Mouse (Mus musculus) bone marrow, adult 2 months (tissue): ENCODE measurements at regions not wholly inside any gene's neighbourhood (a gene's known extent, or its start where the extent isn't known, plus 50 kb on each side); places are given as distances from the start of the nearest gene placed in this dataset.

Experiments used
- H3K27ac ChIP-seq: fragments of 200-500 bp; 2 replicates; pipeline ENCODE4 v1.5.1; 2012; ENCODE audit warnings: low read depth, mild to moderate bottlenecking, control low read depth, inconsistent platforms, low read length; ENCODE audit not compliant: control insufficient read depth, poor library complexity, insufficient read depth
- H3K4me1 ChIP-seq: fragments of 200-500 bp; 2 replicates; pipeline ENCODE4 v1.6.1; 2011; ENCODE audit warnings: low read length; ENCODE audit not compliant: control insufficient read depth, insufficient read depth
- H3K4me3 ChIP-seq: fragments of 200-500 bp; replicated peaks from 2 replicates; pipeline ENCODE3; 2011; ENCODE audit warnings: mild to moderate bottlenecking, low read depth, low read length, control low read depth; ENCODE audit not compliant: control insufficient read depth
- CTCF ChIP-seq: fragments of 200-500 bp; IDR thresholded peaks from 2 replicates; pipeline ENCODE4 v1.5.1; 2011; ENCODE audit warnings: low read length, control low read depth; ENCODE audit not compliant: control insufficient read depth, insufficient read depth
- POLR2A ChIP-seq: fragments of 200-500 bp; IDR thresholded peaks from 2 replicates; pipeline ENCODE4 v1.6.1; 2011; ENCODE audit warnings: low read depth, mild to moderate bottlenecking, control low read depth, low read length, borderline replicate concordance; ENCODE audit not compliant: control insufficient read depth
- WGBS: fragments of 180-500 bp; shearing (Covaris S2); methylation state at CpG from one replicate; pipeline ENCODE4 v1.1.7; 2018; 5-methylcytosine and 5-hydroxymethylcytosine counted together

- H3K4me3 ChIP-seq = no peak overlapping the region
- no peaks in the 10 kb centered on the region for H3K4me1 ChIP-seq
- no peak overlapping the region for H3K27ac ChIP-seq
- 77% methylated on average over 15 of the region's 15 CpGs for WGBS
- TF ChIP-seq CTCF (no peak), POLR2A (no peak)
These were observed 225.1 kb upstream of the Klf4 start for GRCm38 (mm10) chr4:55757148-55757927.

DNA sequence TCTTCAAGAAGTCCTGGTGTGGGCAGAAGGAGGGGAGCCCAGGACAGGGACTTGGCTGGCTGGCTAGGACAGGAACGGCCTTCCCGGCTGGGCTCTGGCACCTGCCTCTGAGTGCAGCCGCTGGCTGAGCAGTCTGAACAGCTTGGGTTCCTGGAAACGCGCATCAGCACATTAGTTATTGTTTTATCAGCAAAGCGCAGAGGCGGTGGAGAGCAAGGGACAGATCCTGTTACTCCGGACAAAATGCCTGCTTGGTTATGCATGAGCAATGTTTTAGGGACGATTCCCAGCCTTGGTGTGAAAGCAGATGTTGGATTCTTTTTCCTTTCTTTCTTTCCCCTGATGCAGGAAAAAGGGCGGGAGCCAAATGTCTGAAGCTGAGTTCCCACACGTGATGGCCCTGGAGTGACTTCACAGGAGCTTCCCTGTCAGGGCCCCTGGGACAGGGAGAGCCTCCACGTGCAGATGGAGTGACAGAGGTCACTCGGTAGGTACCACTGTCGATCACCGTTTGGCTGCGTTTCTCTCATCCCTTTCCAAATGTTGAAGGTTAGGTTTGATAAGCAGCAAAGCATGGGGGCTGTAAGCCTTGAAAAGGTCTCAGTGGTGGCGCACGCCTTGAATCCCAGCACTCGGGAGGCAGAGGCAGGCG, 217.8 kb upstream of the Klf4 start:
- H3K4me3 ChIP-seq = no peak overlapping the region
- WGBS = 82% methylated on average over 20 of the region's 20 CpGs
- H3K27ac ChIP-seq = no peak overlapping the region
- TF ChIP-seq POLR2A (no peak), CTCF (no peak)
- no peaks in the 10 kb centered on the region for H3K4me1 ChIP-seq

DNA sequence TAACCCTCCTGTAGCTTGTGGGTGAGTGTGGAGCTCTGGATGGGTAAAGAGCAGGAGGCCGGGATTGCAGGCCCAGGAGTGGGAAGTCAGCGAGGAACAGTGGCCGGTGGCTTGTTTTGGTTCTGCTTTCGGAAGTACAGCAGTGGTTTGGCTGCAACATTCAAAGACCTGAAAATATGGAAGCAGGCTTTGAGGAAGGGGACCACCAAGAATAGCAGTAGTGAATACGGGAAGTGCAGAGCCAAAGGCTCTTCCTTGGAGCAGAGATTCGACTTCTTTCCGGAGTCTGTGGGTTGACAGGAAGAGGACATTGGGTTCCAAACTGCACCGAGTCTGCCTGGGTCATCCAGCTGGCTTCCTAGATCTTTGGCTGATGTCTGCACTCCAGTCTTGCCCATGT, 209.1 kb upstream of the Klf4 start:
- Histone ChIP-seq H3K4me1 (no peaks in the 10 kb centered on the region), H3K4me3 (no peak overlapping the region), H3K27ac (0 out of 2 replicates have a peak overlapping the region, but pooled peaks have one; percentile 9)
- TF ChIP-seq POLR2A (no peak), CTCF (no peak)
- WGBS = 70% methylated on average over 8 of the region's 8 CpGs

- Histone ChIP-seq H3K27ac (no peak overlapping the region), H3K4me1 (no peaks in the 10 kb centered on the region), H3K4me3 (no peak overlapping the region)
- whole genome bisulfite sequencing = 89% methylated on average over 15 of the region's 15 CpGs
- no peak for TF ChIP-seq CTCF
- TF ChIP-seq POLR2A = no peak
These were observed 207.8 kb upstream of the Klf4 start for GRCm38 (mm10) chr4:55740062-55740461.

GRCm38 (mm10) chr4:55738714-55739113, 206.4 kb upstream of the Klf4 start:
- Histone ChIP-seq H3K27ac (no peak overlapping the region), H3K4me3 (no peak overlapping the region), H3K4me1 (no peaks in the 10 kb centered on the region)
- TF ChIP-seq POLR2A (no peak), CTCF (no peak)
- 82% methylated on average over 1 of the region's 1 CpGs for WGBS

- Histone ChIP-seq H3K27ac (no peak overlapping the region), H3K4me3 (no peak overlapping the region), H3K4me1 (no peaks in the 10 kb centered on the region)
- TF ChIP-seq POLR2A (no peak), CTCF (no peak)
- WGBS = 60% methylated on average over 3 of the region's 3 CpGs
These were observed 203.2 kb upstream of the Klf4 start for GRCm38 (mm10) chr4:55735453-55735852.

GRCm38 (mm10) chr4:55734331-55734730, 202.1 kb upstream of the Klf4 start:
- Histone ChIP-seq H3K27ac (no peak overlapping the region), H3K4me1 (no peaks in the 10 kb centered on the region), H3K4me3 (no peak overlapping the region)
- TF ChIP-seq CTCF = no peak
- no peak for TF ChIP-seq POLR2A
- WGBS = 64% methylated on average over 1 of the region's 1 CpGs

GRCm38 (mm10) chr4:55733223-55733622, 201.0 kb upstream of the Klf4 start:
- H3K27ac ChIP-seq = no peak overlapping the region
- 56% methylated on average over 4 of the region's 4 CpGs for WGBS
- TF ChIP-seq CTCF (no peak), POLR2A (no peak)
- H3K4me3 ChIP-seq = no peak overlapping the region
- H3K4me1 ChIP-seq = no peaks in the 10 kb centered on the region
